Mouse (Mus musculus) cerebellum, postnatal 10 days (tissue): ENCODE data around the gene Ifitm1.

Source experiments
- DNase-seq, 2 experiments: peaks; one replicate each; pipeline ENCODE4 v3.0.0; 2021; ENCODE audit warnings: mixed read lengths in 2 of 2

Ifitm1 gene

DNA sequence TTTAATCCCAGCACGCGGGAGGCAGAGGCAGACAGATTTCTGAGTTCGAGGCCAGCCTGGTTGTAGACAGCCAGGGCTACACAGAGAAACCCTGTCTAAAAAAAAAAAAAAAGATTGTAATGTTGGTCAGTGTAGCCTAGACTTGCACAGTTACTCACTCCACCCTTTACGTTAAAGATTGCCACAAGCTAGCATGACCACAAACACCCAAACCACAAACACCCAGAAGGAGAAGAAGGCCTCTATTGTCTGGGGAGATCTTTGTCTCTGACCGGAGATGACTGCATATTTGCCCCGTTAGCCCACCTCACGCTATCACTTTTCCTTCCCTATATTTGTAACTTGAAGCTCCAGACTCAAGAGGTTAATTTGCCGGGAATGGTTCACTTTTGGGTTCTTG lies 14.7 kb downstream of the Ifitm1 start:
- DNase-seq, result no peak

- DNase-seq, result no peak
Measured at GRCm38 (mm10) chr7:140982971-140983370, 15.9 kb downstream of the Ifitm1 start.

DNA sequence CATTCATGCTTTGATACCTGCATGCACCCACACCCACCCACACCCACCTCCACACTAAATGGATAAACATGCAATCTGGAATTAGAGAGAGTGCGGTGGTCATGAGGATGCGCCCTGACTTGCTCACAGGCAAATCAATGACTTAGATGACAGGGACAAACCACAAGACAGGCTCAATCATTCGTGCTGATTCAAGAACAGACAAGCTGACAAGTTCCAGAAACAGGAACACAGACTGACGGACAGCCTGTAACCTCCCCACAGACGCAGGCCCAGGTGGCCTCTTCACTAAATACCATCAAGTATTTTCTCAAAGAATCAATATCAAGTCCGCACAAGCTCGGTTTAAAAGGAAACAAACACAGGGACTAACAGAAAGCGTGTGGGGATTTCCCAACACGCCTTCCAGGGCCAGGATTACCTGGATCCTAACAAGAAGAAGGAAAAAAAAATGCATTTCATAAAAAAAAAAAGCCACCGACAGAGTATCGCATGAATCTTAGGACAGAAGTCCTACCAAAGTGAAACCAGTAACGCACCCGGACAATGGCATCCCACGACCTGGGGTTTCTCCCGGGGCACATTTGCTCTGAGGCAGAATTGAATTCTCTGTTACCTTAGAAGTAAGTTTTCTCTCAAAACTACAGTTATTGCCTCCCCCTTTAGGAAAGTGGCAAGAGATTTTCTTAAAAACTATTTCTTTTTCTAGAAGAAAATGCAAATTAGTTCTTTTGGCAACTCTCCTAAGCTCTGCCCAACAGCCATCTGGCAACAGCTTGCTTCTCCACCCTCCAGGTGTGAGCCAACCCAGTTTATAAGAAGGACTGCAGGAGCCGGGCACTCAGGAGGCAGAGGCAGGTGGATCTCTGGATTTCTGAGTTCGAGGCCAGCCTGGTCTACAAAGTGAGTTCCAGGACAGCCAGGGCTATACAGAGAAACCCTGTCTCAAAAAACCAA lies 20.4 kb downstream of the Ifitm1 start:
- no peak for DNase-seq

DNA sequence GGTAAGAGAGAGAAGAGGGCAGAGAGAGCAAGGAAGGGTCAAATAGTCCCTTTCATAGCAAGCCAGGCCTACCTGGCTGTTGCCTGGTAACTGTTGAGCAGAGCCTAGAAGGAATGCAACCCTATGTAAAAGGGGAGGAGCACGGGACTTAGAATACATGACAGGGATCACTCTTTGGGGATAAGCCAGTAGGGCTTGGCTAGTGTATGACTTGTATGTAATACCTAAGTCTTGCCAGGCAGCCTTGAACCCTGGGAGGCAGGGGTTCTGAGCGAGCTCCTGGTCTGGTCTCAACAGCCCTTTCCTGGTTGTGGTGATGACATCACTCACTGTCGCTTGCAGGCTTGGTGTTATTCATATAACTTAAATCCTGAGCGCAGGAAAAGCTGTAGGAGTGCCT lies 22.0 kb downstream of the Ifitm1 start:
- no peak for DNase-seq

- DNase-seq, result no peak
Measured at GRCm38 (mm10) chr7:140990185-140990584, 23.2 kb downstream of the Ifitm1 start.

DNA sequence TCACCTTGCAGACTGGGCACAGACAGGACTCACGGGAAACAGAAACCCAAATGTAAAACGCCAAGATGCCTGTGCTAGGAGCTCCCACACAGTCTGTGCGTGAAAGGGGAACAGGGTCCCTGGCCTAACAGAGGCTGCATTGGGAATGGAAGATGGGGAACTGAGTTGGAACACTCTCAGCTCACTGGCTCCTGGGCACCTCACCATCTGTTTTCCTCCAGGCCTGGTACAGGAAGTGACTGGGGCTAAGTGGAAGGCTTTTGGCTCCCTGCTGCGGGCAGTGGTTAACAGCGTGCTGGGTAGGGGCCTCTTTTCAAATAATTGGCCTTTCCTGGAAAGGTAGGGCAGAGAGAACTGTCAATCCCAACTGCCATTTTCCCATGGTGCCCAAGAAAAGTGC lies 23.6 kb downstream of the Ifitm1 start:
- DNase-seq, result peak in 1 of 2 experiments; percentile 18

- no peak for DNase-seq
Measured at GRCm38 (mm10) chr7:140991117-140991689, 24.2 kb downstream of the Ifitm1 start.

DNA sequence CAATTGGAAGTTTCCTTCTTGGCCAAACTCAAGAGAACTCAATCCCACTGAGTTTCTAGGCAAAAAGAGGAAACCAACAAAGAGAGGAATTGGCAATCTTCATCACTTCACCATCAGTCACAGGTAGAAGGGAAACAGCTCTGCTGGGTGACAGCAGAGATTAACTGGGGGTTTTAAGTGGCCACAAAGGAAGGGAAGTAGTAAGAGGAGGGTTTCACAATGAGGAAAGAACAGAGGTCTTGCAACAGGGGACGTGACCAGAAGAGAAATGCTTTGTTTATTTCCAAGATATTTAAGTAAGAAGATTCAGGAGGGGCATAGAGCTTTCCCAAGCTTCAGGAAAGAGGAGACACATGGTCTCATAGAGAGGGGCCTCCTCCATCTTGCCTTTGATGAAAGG lies 30.8 kb downstream of the Ifitm1 start:
- no peak for DNase-seq

DNA sequence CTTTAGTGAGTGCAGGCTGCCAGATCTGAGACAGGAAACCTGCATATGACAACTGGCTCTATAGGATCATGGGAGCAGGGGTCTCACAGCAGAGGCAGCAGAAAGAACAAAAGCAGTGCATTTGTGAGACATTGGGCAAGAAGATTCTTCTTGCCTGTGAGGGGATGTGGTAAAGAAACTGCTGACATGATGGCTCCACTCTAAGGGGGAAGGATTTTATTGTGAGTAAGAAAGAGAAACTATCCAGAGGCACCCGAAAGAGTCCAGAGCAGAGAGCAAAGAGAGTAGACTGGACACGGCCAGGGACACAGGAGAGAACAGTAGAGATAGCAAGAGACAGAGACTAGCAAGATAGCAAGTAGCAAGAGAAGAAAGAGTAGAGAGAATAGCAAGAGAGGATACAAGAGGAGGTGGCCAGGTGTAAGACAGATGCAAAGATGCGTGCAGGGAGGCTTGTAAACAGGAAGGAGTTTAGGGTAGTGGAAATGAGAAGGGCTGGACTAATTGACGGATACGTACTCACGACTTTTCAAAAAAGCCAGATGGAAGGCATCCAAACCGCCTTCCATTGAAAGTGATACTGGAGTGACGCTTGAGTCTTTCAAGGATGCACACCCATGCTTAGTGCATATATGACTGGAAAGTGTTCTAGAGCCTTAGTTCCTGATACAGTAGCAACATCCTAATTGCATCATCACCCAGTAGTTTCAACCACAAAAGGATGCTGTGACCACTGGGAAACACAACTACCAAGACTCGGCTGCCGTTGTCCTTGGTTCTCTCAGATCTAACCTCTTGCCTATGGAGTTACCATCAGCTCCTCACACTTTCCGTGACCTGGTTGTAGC lies 32.1 kb downstream of the Ifitm1 start:
- DNase-seq, result no peak

DNA sequence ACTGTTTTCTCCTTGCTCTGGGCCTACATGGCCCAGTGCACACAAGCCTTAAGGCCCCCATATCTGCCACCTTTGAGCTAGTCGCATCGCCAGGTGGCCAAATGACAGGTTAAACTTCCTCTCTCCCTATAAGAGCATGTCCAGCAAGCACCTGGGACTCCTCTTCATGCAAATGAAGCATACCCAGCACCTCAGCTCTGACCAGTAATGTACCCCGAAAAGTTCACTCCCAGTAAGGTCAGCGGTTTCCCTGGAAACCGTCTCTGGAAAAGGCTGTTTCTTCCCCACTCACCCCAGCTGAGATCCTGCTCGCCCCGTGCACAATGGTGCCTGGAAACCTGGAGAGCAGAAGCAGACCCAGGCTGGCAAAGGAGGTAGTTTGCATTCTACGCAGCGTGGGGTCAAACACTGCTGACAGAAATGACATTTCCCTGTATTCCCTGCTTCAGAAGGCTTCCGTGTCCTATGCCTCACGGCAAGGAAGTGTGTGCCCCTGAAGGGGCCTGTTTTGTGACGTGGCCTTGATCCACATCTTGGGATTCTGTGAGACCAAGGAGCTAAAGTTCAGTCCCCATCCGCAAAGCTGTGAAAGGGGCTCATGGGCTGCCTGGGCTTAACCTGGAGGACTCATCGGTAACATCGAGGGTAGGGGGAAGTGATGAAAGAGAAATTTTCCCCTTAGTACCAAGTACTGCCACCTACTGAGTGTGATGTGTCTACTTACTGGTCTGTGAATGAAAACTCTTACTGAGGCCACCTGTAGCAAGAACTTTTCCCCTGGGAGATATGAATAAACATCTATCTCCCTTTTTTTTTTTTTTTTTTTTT lies 34.1 kb downstream of the Ifitm1 start:
- DNase-seq, result no peak

DNA sequence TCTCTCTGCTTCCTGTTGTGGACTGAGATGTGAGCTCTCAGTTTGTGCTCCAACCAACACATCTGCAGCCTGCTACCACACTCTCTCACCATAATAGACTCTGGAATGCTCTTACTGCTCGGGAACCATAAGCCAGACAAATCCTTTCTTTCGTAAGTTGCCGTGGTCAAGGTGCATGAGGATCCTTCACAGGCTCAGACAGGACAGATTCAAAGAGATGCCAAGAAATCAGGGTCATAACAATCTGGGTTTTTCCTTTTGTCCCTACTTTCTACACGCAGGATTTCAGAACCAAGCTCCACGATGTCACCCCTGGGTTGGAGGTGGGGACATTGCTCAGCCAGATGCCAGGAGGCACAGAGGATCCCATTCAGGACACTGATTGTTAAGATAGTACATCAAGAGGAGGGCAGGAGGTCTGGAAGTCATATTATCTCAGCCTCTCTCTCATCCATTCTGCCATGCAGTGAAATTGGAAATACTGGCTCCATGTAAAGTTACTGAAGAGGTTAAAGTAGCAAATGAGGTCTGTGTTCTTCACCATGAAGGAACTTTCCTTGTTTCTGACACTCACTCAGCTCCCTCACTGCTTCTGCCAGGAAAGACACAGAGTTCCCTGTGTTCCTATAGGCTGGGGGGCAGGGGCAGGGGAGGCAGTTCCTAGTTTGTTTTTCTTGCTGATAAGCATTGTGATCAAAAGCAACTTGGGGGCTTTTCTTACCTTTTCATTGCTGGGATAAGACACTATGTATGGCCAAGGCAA lies 36.4 kb downstream of the Ifitm1 start:
- no peak for DNase-seq

DNA sequence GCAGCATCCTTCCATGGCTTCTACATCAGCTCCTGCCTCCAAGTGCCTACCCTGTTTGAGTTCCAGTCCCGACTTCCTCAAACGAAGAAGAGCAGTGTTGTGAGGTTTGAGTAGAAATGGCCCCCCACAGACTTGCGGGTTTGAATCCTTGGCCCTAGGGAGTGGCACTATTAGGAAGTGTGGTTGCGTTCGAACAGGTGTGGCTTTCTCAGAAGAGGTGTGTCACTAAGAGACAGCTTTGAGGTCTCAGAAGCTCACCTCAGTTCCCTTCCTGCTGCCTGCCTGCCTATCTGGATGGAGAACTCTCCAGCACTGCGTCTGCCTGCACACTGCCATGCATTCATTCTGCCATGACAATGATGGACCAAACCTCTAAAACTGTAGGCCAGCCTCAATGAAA lies 39.4 kb downstream of the Ifitm1 start:
- no peak for DNase-seq

DNA sequence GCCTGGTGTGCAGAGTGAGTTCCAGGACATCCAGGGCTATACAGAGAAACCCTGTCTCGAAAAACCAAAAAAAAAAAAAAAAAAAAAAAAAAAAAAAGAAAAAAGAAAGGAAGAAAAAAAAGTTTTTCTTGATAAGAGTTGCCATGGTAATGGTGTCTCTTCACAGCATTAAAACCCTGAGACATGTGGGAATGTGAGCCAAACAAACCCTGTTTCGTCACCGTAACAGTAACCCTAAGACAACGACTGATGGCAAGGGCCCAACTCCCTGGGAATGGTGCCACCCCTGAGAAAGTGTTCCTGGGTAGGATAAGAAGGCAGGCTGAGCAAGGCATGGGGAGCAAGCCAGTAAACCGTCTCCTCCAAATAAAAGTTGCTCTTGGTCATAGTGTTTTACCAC lies 39.9 kb downstream of the Ifitm1 start:
- DNase-seq, result peak; percentile 12 to 26

- peak; percentile 13 to 28 for DNase-seq
Measured at GRCm38 (mm10) chr7:141008312-141008761, 41.3 kb downstream of the Ifitm1 start.

DNA sequence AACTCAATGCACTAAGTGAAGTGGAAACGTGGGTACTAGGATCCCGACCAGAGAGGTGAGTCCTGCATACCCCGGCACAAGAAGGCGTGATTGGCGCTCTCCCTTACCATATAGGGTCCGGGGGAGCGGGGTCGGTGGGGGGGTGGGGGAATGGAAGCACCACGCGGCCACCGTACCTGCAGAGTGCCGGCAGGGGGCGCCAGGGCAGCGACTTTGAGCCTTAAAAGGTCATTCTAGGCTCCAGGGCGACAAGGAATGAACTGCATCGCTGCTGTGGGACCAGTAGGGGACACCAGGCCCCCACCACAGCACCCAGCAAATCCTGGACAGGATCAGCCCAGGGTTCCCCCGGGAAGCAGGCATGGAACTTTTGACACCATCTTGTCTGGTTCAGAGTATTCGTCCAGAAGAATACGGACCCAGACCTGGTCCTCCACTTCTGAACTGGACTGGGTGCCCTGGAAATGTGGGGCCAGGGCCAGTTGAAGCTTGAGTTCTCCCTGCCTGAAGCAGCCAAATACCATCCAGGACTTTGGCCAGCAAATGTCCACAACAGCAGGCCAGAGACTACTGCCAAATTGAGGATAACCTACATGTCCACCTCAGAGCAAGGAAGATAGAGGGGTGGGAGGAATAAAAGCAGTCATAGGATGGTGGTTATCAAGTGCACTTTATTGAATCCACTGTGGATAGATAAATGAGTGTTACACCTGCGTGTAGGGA lies 42.1 kb downstream of the Ifitm1 start:
- peak; percentile 77 for DNase-seq

DNA sequence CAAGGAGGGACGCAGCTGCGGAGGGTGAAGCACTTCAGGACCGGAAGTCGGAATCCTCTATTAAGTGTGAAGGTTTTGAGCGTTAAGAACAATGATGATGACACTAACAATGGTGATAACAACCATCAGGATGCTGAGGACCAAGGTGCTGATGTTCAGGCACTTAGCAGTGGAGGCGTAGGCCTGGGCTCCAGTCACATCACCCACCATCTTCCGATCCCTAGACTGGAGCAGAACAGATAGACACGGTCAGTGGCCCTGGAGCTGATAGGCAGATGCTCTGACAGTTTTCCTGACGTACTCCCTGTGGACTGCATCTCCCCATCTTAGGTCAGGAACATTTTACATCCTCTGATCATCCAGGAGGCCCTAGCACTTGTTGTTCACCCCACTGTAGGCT lies 42.6 kb downstream of the Ifitm1 start:
- no peak for DNase-seq

DNA sequence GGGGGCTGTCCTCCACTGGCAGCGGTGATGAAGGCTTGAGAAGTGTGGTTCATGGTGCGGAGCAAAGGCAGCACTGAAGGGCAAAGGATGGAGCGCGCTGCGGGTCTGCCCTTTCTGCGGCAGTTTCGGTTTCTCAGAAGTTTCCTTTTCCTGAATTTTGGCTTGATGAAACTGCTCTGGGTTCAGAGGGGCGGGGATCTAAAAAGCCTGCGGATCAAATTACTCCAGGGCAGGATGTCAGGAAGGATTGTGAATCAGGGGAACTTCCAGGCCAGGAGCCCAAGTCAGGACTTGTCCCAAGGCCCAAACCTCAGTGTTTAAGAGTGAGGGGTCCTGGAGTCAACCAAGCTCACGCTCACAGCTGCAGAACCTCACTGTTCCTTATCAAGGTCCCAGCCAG lies 43.6 kb downstream of the Ifitm1 start, which contains the start of gene Ifitm3:
Gene Ifitm3, minus strand, starts transcription at position 178 of the 400 bp plus-strand sequence.
- DNase-seq, result no peak

GRCm38 (mm10) chr7:141011238-141011770 lies 44.3 kb downstream of the Ifitm1 start:
- no peak for DNase-seq

DNA sequence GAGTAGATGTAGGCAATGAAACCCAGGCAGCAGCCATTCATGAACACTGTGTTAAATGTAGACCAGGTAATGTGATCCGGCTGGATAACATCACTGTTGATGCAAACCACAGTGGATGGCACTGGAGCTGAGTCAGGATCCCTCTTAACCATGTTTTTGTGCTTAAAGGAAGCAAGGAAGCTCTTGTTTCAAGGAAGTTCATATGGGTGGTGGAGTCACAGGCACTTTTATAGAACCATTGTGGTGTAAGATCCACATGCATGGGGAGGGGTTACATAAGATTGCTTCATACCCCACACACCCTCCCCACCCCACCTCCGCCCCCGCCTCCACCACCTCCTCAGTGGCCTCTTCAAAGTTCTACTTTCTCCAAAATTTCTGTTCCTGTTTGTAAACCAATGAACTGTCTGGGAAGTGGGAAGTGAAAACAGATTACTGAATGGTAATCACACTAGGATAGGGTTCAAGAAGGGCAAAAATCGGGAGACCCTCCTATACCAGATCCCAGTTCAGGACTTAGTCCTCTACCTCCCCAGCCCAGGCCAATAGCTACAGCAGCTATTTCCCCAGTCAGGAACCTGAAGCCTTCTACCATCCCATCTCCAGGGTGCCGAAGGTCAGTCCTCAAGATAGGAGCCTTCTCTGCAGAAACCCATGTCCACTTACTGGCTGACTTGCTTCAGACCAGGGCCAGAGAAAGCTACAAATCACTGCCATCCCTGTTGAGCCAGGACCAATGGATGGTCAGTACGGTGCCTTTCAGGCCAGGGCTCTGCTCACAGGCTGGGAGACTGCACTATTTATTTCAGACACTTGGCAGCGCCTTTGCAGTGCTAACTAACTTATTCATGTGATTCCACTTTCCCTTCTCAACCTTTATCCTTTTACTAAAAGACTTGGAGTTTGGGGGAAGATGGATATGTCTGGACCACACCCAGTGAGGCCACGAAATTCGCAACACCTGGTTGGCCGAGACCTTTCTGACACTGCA lies 50.0 kb downstream of the Ifitm1 start:
- DNase-seq, result no peak
